In the genomic region with DNA sequence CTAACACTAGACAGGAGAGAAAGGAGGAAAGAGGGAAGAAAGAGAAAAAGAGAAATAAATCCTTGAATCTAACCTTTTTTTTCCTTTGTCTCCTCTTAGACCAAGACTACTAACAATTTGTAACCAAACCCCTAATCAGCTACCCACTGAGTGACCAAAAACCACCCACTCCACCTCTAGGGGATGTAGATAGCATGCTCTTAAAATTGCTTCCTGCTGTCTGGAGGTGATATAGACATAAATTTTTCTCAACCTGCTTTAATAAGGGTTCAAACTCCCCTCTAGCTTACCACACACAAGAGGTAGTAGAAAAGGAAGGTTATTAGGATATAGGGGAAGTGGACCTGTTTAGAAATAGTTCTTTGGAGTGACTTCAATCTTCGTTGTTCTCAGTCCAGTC, we compare ENCODE assay signal across 42 mouse cellular contexts. TPM values are rescaled to one million over a fixed set of nuclear protein-coding genes. Genes with fewer than 3 reads are reported as not detected.
"Had no signal": no experiment of that assay in that cellular context is flagged by ENCODE, and none has a peak within 500 bp of the region (broad histone marks: within the 10 kb centered on the region; RNA-seq: fewer than 3 reads in every experiment).

No protein-coding gene starts in this region.

- H3K27me3 ChIP-seq: heart, embryonic 12.5 days; heart, embryonic 13.5 days; heart, embryonic 15.5 days; hindbrain, embryonic 12.5 days; hindbrain, embryonic 13.5 days; hindbrain, embryonic 15.5 days; intestine, embryonic 15.5 days; kidney, embryonic 15.5 days had no signal

- H3K36me3 ChIP-seq: heart, embryonic 10.5 days; heart, embryonic 12.5 days; heart, embryonic 13.5 days; heart, embryonic 15.5 days; hindbrain, embryonic 10.5 days; hindbrain, embryonic 12.5 days; hindbrain, embryonic 13.5 days; hindbrain, embryonic 15.5 days; intestine, embryonic 15.5 days; kidney, embryonic 15.5 days had no signal

- H3K9ac ChIP-seq: heart, embryonic 12.5 days; heart, embryonic 13.5 days; heart, embryonic 15.5 days; hindbrain, embryonic 12.5 days; hindbrain, embryonic 13.5 days; hindbrain, embryonic 14.5 days; hindbrain, embryonic 15.5 days; intestine, embryonic 15.5 days; kidney, embryonic 15.5 days had no signal

- H3K4me1 ChIP-seq: heart, embryonic 10.5 days; heart, embryonic 12.5 days; heart, embryonic 13.5 days; heart, embryonic 15.5 days; hindbrain, embryonic 10.5 days; hindbrain, embryonic 12.5 days; hindbrain, embryonic 13.5 days; hindbrain, embryonic 15.5 days; intestine, embryonic 15.5 days; kidney, embryonic 15.5 days had no signal

- H3K4me3 ChIP-seq: heart, embryonic 10.5 days; heart, embryonic 12.5 days; heart, embryonic 13.5 days; heart, embryonic 15.5 days; hindbrain, embryonic 10.5 days; hindbrain, embryonic 12.5 days; hindbrain, embryonic 13.5 days; hindbrain, embryonic 15.5 days; intestine, embryonic 15.5 days; kidney, embryonic 15.5 days; layer of hippocampus, adult 2 months; left cerebral cortex, adult 2 months had no signal

- H3K27ac ChIP-seq: heart, embryonic 10.5 days; heart, embryonic 13.5 days; heart, embryonic 15.5 days; hindbrain, embryonic 10.5 days; hindbrain, embryonic 12.5 days; hindbrain, embryonic 13.5 days; hindbrain, embryonic 14.5 days; hindbrain, embryonic 15.5 days; hindbrain, postnatal 0 days; intestine, embryonic 15.5 days; kidney, embryonic 15.5 days; kidney, postnatal 0 days; layer of hippocampus, adult 2 months; left cerebral cortex, adult 2 months had no signal

- DNase-seq: heart, postnatal 10 days; heart, postnatal 14 days; heart, postnatal 36 days; kidney, adult 11 months; kidney, adult 18-20 months; kidney, adult 2 months; kidney, adult 8-10 months; kidney, adult 9 months; kidney, postnatal 10 days; kidney, postnatal 14 days; kidney, postnatal 25 days; kidney, postnatal 36 days; kidney, postnatal 4 days; layer of hippocampus, adult 9-11 months; layer of hippocampus, postnatal 36 days had no signal

- H3K9me3 ChIP-seq: heart, embryonic 10.5 days; heart, embryonic 13.5 days; heart, embryonic 15.5 days; hindbrain, embryonic 10.5 days; hindbrain, embryonic 12.5 days; hindbrain, embryonic 13.5 days; hindbrain, embryonic 15.5 days; intestine, embryonic 15.5 days; kidney, embryonic 15.5 days had no signal

RNA-seq across cellular contexts. Expression of a gene that starts 14.3 kb away (rescaled TPM):
- total RNA-seq: hindbrain, postnatal 0 days; layer of hippocampus, adult 18-20 months; layer of hippocampus, adult 2 months; layer of hippocampus, postnatal 10 days; layer of hippocampus, postnatal 14 days; layer of hippocampus, postnatal 25 days; layer of hippocampus, postnatal 36 days; left cerebral cortex, adult 18-20 months had no signal
- polyA plus RNA-seq: heart, embryonic 10.5 days; heart, embryonic 11.5 days; heart, embryonic 12.5 days; heart, embryonic 13.5 days; heart, embryonic 14.5 days; hindbrain, embryonic 10.5 days; hindbrain, embryonic 11.5 days; hindbrain, embryonic 12.5 days; hindbrain, embryonic 13.5 days; hindbrain, embryonic 14.5 days; hindbrain, embryonic 15.5 days; hindbrain, embryonic 16.5 days; hindbrain, postnatal 0 days; intestine, embryonic 14.5 days; kidney, embryonic 14.5 days; kidney, embryonic 16.5 days; kidney, postnatal 0 days had no signal

RNA-seq across cellular contexts. Expression of a gene that starts 14.6 kb away (rescaled TPM):
- total RNA-seq: layer of hippocampus, adult 2 months; layer of hippocampus, postnatal 14 days had no signal

RNA-seq across cellular contexts. Expression of a gene that starts 60.0 kb away (rescaled TPM):
- total RNA-seq: layer of hippocampus, adult 2 months; layer of hippocampus, postnatal 14 days; layer of hippocampus, postnatal 36 days; left cerebral cortex, adult 18-20 months; left cerebral cortex, adult 2 months had no signal
- polyA plus RNA-seq: heart, embryonic 10.5 days; heart, embryonic 11.5 days; heart, embryonic 14.5 days; hindbrain, embryonic 11.5 days; hindbrain, embryonic 12.5 days; hindbrain, embryonic 14.5 days; hindbrain, postnatal 0 days; kidney, embryonic 14.5 days had no signal
